Mouse (Mus musculus): ENCODE results near the gene Rhpn2.
A peak's percentile ranks its signal among the peaks of the same experiment; 100 is the strongest.

Rhpn2 gene

GRCm38 (mm10) chr7:35347918-35348700 is 14.1 kb downstream of the Rhpn2 start:
- DNase-seq (ENCODE audit: low spot score): no peak

- no peak for DNase-seq (ENCODE audit: low spot score)
Observed at GRCm38 (mm10) chr7:35349022-35349421, 15.1 kb downstream of the Rhpn2 start.

DNA sequence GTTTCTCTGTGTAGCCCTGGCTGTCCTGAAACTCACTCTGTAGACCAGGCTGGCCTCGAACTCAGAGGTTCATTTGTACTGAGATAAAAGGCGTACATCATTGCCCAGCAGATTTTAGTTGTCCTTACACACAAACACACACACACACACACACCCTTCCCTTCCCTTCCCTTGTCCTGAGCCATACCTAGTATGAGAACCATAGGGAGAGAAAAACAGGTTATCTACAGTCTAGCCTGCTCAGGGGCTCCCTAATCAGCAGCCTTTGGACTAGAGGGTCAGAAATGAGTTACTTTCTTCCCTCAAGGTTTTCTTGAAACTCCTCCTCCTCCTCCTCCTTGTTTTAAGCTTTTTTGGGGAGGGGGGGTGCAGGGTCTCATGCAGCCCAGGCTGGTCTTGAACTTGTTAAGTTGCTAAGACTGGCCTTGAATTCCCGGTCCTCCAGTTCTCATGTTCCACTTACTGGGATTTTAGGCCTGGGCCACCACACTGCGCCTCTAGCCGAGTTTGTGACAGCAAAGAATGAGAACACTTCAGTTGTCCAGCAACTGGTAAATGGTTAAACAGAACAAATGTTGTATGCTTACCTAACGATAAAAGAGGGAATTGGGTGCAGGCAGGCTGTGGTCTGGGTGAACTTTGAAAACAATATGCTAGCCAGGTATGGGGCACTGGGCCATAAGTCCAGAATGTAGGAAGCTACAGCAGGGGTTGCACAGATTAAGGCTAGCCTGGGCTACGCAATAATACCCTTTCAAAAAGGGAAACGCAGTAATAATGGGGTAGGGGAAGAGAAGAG is 16.1 kb downstream of the Rhpn2 start:
- peak; percentile 78 for DNase-seq (ENCODE audit: low spot score)

- no peak for DNase-seq (ENCODE audit: low spot score)
Observed at GRCm38 (mm10) chr7:35351155-35351554, 17.2 kb downstream of the Rhpn2 start.

- DNase-seq (ENCODE audit: low spot score): no peak
Observed at GRCm38 (mm10) chr7:35353306-35353705, 19.3 kb downstream of the Rhpn2 start.

- DNase-seq (ENCODE audit: low spot score): peak; percentile 75
Observed at GRCm38 (mm10) chr7:35355303-35355872, 21.4 kb downstream of the Rhpn2 start.

GRCm38 (mm10) chr7:35357621-35358020 is 23.7 kb downstream of the Rhpn2 start:
- no peak for DNase-seq (ENCODE audit: low spot score)

DNA sequence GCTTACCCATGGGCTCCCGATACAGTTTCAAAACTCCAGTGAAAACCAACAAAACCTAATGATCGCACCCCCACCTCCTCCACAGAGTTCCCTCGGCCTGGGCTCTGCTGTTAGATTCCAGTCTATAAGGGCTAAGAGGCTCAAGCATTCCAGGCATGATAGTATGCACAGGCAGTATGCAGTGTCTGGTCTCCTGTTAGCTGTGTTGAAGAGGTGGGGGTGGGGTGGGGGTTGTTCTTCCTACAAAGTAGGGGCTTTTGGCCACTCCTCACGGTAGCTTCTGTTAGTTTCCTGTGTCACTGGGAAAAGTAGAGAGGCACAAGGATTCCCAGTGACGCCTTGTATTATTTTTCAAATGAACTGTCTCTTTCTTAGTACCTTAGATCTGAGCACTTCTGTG is 28.3 kb downstream of the Rhpn2 start:
- DNase-seq (ENCODE audit: low spot score): no peak

DNA sequence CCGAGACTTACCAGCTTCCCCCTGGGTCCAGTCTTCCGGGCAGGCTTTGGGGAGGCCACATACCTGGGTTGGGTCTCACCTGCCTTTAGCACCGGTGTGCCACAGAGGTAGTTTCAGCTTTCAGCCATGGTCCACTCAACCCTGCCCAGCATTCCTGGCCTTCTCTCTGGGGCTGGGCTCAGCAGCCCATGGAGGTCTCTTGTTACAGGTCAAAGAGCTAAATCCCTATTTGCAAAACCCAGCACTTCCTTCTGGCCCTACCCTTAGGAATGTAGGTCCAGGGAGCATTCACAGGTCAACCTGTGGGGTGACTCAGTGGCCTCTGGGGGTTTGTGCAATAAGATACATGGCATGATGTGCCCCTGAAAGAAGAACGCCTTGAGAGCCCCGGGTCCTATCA is 28.9 kb downstream of the Rhpn2 start:
- DNase-seq (ENCODE audit: low spot score): peak; percentile 75

- DNase-seq (ENCODE audit: low spot score): no peak
Observed at GRCm38 (mm10) chr7:35365161-35365910, 31.4 kb downstream of the Rhpn2 start.

- no peak for DNase-seq (ENCODE audit: low spot score)
Observed at GRCm38 (mm10) chr7:35371096-35371495, 37.1 kb downstream of the Rhpn2 start.

GRCm38 (mm10) chr7:35372483-35373017 is 38.6 kb downstream of the Rhpn2 start:
- peak; percentile 58 for DNase-seq (ENCODE audit: low spot score)

GRCm38 (mm10) chr7:35373146-35373989 is 39.4 kb downstream of the Rhpn2 start:
- peak; percentile 48 for DNase-seq (ENCODE audit: low spot score)

GRCm38 (mm10) chr7:35374265-35374664 is 40.3 kb downstream of the Rhpn2 start:
- no peak for DNase-seq (ENCODE audit: low spot score)

DNA sequence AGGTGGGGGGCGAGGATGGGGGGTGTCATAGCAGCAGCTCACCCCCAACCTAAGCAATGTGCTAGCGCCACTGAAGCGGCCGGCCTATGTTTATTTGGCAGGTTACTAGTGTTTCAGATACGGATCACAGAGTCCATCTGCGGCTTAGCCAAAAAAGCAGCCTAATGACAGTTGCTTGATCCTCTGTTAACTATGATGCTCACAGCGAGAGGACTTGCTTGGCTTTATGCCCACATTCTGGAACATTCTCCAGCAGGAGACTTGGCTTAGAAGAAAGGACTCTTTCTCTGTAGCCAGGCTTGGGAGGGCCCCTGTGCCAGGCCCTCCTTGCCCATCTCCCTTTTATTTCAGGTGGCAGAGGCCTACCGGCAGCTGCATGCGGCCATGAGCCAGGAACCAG is 42.7 kb downstream of the Rhpn2 start:
- DNase-seq (ENCODE audit: low spot score): no peak

- no peak for DNase-seq (ENCODE audit: low spot score)
Observed at GRCm38 (mm10) chr7:35379492-35380119, 45.6 kb downstream of the Rhpn2 start.

DNA sequence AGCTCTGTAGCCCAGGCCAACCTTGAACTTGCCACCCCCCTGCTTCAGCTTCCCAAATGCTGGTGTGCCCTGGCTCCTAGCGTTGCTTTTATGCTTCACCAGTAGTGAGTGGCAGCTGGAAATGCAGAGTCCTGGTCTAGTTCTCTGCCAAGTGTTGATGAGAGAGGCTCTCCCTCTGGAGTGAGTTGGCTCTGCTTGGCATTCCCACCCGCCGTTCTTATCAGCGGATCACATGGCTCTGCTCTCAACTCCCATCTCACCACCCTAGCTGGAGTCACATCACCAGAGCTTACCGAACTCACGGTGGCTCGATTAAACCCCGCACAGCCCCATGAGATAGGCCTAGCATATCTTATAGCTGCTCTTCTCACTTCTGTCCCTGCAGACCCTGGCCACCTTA is 46.4 kb downstream of the Rhpn2 start:
- no peak for DNase-seq (ENCODE audit: low spot score)

DNA sequence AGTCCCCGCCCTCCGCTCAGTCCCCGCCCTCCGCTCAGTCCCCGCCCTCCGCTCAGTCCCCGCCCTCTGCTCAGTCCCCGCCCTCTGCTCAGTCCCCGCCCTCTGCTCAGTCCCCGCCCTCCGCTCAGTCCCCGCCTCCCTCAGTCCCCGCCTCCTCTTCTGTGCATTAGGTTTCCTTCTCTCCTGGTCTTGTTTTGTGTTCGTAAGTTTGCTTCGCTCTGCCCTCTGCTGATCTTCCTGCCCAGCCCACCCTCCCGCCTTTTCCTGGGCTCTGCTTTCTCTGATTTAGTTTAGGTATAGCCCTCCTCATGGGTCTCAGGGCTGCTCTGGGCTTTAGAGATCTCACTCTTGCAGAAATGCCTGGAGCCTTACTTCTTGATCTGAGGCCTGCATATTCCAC is 47.9 kb downstream of the Rhpn2 start:
- DNase-seq (ENCODE audit: low spot score): no peak

GRCm38 (mm10) chr7:35382706-35383353 is 48.9 kb downstream of the Rhpn2 start:
- no peak for DNase-seq (ENCODE audit: low spot score)

GRCm38 (mm10) chr7:35386525-35386952 is 52.6 kb downstream of the Rhpn2 start:
- DNase-seq (ENCODE audit: low spot score): no peak
